Mouse (Mus musculus) heart, embryonic 12.5 days (tissue): ENCODE data around the gene Dusp10. TPM values are rescaled to one million over a fixed set of nuclear protein-coding genes. Genes with fewer than 3 reads are reported as not detected.

Source experiments
- ATAC-seq: fragments of 200-750 bp; cut with Nextera tagmentation; 2 replicates; pipeline ENCODE4 v1.8.0; 2017; ENCODE audit warnings: moderate TSS enrichment, moderate library complexity; ENCODE audit not compliant: insufficient number of reproducible peaks, low FRiP score
- H3K27ac ChIP-seq: fragments of 300-500 bp; sonication (generic); 2 replicates; pipeline ENCODE4 v1.5.1; 2016; ENCODE audit warnings: mild to moderate bottlenecking, moderate library complexity; ENCODE audit not compliant: poor library complexity, severe bottlenecking
- H3K27me3 ChIP-seq: fragments of 300-500 bp; sonication (generic); replicated peaks from 2 replicates; pipeline ENCODE4 v1.6.1; 2016; ENCODE audit warnings: mild to moderate bottlenecking, moderate library complexity
- H3K36me3 ChIP-seq: fragments of 300-500 bp; sonication (generic); 2 replicates; pipeline ENCODE4 v1.6.1; 2016; ENCODE audit warnings: mild to moderate bottlenecking, moderate library complexity
- H3K4me1 ChIP-seq: fragments of 300-500 bp; sonication (generic); replicated peaks from 2 replicates; pipeline ENCODE4 v1.6.1; 2016; ENCODE audit warnings: mild to moderate bottlenecking
- H3K4me2 ChIP-seq: fragments of 300-500 bp; sonication (generic); 2 replicates; pipeline ENCODE4 v1.6.1; 2016; ENCODE audit warnings: mild to moderate bottlenecking, moderate library complexity
- H3K4me3 ChIP-seq: fragments of 300-500 bp; sonication (generic); 2 replicates; pipeline ENCODE4 v1.5.1; 2016; ENCODE audit warnings: mild to moderate bottlenecking
- H3K9ac ChIP-seq: fragments of 300-500 bp; sonication (generic); 2 replicates; pipeline ENCODE4 v1.6.1; 2016; ENCODE audit warnings: mild to moderate bottlenecking, moderate library complexity
- H3K9me3 ChIP-seq: fragments of 300-500 bp; sonication (generic); replicated peaks from 2 replicates; pipeline ENCODE4 v1.6.1; 2016; ENCODE audit warnings: mild to moderate bottlenecking, moderate library complexity
- WGBS: fragments of 180-500 bp; shearing (Covaris S2); methylation state at CpG from one replicate; pipeline ENCODE4 v1.1.7; 2016; 5-methylcytosine and 5-hydroxymethylcytosine counted together
- polyA plus RNA-seq: library from polyadenylated mRNA; unstranded; fragments of >200 nt; fragmentation: Nextera tagmentation; extraction: Ambion mirVana; gene quantifications from 2 replicates; pipeline ENCODE4 v1.2.1, GENCODE M21; 2016

Dusp10 gene
- polyA plus RNA-seq, 1 experiment from 2014 or later, result 13.0 TPM

DNA sequence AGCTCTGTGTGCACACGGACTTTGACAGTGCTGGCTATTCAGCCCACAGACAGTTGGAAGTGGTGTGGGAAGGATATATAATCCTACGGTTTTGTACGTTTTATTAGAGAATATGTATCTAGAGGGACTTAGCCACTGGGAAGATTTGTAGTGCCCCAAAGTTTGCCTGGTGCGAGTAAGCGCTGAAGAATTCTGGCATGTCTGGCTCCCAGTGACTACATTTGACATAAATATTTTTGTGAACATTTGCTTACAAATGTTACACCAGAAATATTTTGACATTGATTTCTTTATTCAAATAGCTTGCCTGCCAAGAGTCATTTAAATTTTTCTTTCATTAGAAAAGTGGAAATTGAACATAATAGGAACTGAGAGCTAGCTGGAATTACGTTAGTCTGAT lies 63.0 kb downstream of the Dusp10 start:
- H3K9me3 ChIP-seq, result no peaks in the 10 kb centered on the region
- H3K4me1 ChIP-seq, result peaks cover 9% of the 10 kb centered on the region
- H3K27me3 ChIP-seq, result no peaks in the 10 kb centered on the region
- ATAC-seq, result no peak
- H3K4me2 ChIP-seq, result no peak overlapping the region
- H3K27ac ChIP-seq, result no peak overlapping the region
- peaks cover 32% of the 10 kb centered on the region for H3K36me3 ChIP-seq
- 80% methylated on average over 6 of the region's 6 CpGs for WGBS
- H3K9ac ChIP-seq, result no peak overlapping the region
- no peak overlapping the region for H3K4me3 ChIP-seq

GRCm38 (mm10) chr1:184076756-184077155 lies 63.7 kb downstream of the Dusp10 start:
- H3K27me3 ChIP-seq, result no peaks in the 10 kb centered on the region
- H3K4me3 ChIP-seq, result no peak overlapping the region
- 28% methylated on average over 2 of the region's 2 CpGs for WGBS
- H3K4me1 ChIP-seq, result peaks cover 6% of the 10 kb centered on the region
- no peak overlapping the region for H3K27ac ChIP-seq
- no peak overlapping the region for H3K9ac ChIP-seq
- H3K9me3 ChIP-seq, result no peaks in the 10 kb centered on the region
- no peak for ATAC-seq
- no peak overlapping the region for H3K4me2 ChIP-seq
- peaks cover 25% of the 10 kb centered on the region for H3K36me3 ChIP-seq

DNA sequence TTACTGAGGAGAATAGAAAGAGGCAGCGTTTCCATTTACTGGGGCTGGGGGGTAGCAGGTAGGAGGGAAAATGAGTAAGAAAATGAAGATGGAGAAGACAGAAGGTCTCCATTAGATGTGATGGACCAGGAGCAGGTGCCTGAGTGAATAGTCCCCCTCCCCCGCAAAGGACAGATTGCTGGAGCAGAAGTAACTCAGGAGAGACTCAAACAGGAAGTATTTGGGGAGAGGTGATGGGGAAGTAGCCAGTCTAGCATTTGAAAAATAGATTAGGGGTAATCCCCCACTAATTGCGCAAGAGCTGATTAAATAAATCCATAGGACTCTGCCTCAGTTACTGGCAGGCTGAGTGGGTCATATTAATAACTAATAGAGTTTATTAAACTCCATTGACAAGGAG lies 66.2 kb downstream of the Dusp10 start:
- Histone ChIP-seq H3K4me1 (peaks cover 6% of the 10 kb centered on the region), H3K36me3 (peaks cover 10% of the 10 kb centered on the region), H3K9me3 (no peaks in the 10 kb centered on the region), H3K4me3 (no peak overlapping the region), H3K9ac (no peak overlapping the region), H3K27ac (no peak overlapping the region), H3K27me3 (no peaks in the 10 kb centered on the region), H3K4me2 (no peak overlapping the region)
- 86% methylated on average over 3 of the region's 3 CpGs for WGBS
- no peak for ATAC-seq

DNA sequence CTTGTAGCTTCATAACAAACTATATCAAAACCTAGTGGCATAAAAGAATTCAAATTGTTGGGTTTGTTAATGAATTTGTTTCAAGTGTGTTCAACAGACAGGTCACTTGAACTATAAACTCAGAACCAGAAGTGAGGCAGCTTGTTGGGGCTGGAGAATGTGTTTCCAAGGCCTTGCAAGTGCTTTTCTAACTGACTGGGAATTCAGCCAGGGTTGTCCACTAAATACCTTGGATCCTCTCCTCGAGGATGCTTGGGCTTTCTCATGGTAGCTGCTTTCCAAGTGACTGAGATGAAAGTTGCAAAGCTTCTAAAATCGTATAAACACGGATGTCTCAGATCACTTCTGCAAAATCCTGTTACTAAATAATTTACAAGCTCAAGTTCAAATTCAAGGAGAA lies 69.6 kb downstream of the Dusp10 start:
- 68% methylated on average over 3 of the region's 3 CpGs for WGBS
- H3K9ac ChIP-seq, result no peak overlapping the region
- no peaks in the 10 kb centered on the region for H3K36me3 ChIP-seq
- no peaks in the 10 kb centered on the region for H3K9me3 ChIP-seq
- ATAC-seq, result no peak
- no peak overlapping the region for H3K4me3 ChIP-seq
- no peaks in the 10 kb centered on the region for H3K4me1 ChIP-seq
- H3K27me3 ChIP-seq, result no peaks in the 10 kb centered on the region
- H3K27ac ChIP-seq, result no peak overlapping the region
- H3K4me2 ChIP-seq, result no peak overlapping the region

DNA sequence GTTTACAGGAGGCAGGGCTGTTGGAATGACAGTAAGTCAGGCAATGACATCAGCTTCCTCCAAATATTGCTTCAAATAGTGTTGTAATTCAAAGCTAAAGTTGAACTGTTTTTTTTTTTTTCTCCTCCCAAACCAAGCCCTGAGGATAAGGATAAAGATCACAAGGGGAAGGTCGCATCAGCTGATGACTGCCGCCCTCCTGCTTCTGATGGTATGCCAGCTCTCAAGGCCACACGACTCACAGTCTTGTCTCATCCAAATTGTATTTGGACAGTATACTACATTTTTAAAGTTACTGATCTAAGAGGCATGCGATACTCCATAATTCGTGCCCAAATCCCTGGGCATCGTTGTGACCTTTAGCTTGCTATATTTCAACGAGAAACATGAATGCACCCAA lies 70.1 kb downstream of the Dusp10 start:
- Histone ChIP-seq H3K9ac (no peak overlapping the region), H3K4me1 (no peaks in the 10 kb centered on the region), H3K4me2 (no peak overlapping the region), H3K36me3 (no peaks in the 10 kb centered on the region), H3K9me3 (no peaks in the 10 kb centered on the region), H3K27ac (no peak overlapping the region), H3K27me3 (no peaks in the 10 kb centered on the region), H3K4me3 (no peak overlapping the region)
- 73% methylated on average over 7 of the region's 7 CpGs for WGBS
- ATAC-seq, result no peak

- Histone ChIP-seq H3K4me3 (no peak overlapping the region), H3K36me3 (no peaks in the 10 kb centered on the region), H3K27me3 (no peaks in the 10 kb centered on the region), H3K4me1 (no peaks in the 10 kb centered on the region), H3K27ac (no peak overlapping the region), H3K9ac (no peak overlapping the region), H3K9me3 (no peaks in the 10 kb centered on the region), H3K4me2 (no peak overlapping the region)
- ATAC-seq, result no peak
- 85% methylated on average over 3 of the region's 3 CpGs for WGBS
These were observed 71.9 kb downstream of the Dusp10 start for GRCm38 (mm10) chr1:184084961-184085360.

DNA sequence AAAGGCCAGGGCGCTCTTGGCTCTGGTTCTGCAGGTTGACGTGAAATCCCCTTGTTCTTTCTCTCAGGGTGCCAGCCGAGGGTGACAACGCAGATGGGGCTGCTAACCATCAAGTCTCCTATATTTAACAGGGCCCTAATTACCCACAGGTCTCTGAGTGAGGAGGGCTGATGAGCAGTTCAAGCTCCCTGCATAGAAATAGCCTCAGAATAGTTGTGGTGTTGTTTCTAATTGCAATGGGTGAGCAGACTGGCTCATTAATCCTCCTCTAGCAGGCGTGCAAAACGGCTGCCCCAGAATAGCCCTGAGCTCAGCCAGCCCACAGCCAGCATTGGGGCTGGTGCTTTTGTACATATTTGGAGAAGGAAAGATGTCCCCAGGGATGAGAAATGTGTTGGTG lies 77.4 kb downstream of the Dusp10 start:
- Histone ChIP-seq H3K27ac (no peak overlapping the region), H3K9ac (no peak overlapping the region), H3K4me3 (no peak overlapping the region), H3K9me3 (no peaks in the 10 kb centered on the region), H3K4me1 (peaks cover 8% of the 10 kb centered on the region; the same call in 1 of the 2 replicates), H3K36me3 (no peaks in the 10 kb centered on the region), H3K27me3 (0 out of 2 replicates have a peak, but pooled peaks cover 3% of the 10 kb centered on the region), H3K4me2 (no peak overlapping the region)
- no peak for ATAC-seq
- WGBS, result 56% methylated on average over 6 of the region's 6 CpGs

DNA sequence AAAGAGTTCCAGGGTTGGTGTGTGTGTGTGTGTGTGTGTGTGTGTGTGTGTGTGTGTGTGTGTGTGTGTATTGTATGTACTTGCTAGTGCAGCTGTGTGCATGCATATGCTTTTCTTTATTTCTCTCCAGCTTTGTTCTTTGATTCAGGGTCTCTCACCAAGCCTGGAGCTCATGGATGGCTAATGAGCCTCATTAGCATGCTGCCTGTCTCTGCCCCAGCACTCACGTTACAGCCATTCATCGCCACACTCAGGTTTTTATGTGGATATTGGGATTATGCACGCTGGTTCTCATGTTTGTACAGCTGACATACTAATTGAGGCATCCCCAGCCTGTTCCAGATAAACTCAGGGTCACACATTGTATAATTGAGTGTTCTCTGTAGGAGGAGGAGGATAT lies 81.8 kb downstream of the Dusp10 start:
- Histone ChIP-seq H3K9ac (no peak overlapping the region), H3K36me3 (no peaks in the 10 kb centered on the region), H3K4me3 (no peak overlapping the region), H3K4me1 (peaks cover 14% of the 10 kb centered on the region), H3K4me2 (no peak overlapping the region), H3K27ac (no peak overlapping the region), H3K9me3 (no peaks in the 10 kb centered on the region), H3K27me3 (0 out of 2 replicates have a peak, but pooled peaks cover 3% of the 10 kb centered on the region)
- ATAC-seq, result no peak
- whole genome bisulfite sequencing, result 65% methylated on average over 3 of the region's 3 CpGs

DNA sequence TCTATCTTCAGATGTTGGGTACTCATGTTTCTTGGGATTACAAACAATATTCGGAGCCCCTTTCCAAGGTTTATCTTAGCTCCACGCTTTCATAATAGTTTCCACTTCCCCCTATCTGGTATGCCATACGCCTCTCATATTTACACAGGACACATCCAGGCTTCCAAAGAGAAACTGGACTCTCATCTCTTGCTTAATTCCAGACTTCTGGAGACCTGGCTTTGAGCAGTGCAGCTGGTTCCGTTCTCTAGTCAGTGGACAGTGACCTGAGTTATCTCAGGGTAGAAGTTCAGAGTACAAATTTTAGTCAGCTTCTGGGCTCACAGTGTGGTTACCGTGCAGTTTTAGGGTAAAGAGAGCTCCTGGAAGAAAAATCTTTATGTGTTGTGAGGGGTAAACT lies 87.3 kb downstream of the Dusp10 start:
- no peak overlapping the region for H3K4me2 ChIP-seq
- H3K27ac ChIP-seq, result no peak overlapping the region
- no peak overlapping the region for H3K4me3 ChIP-seq
- WGBS, result 59% methylated on average over 5 of the region's 5 CpGs
- ATAC-seq, result no peak
- H3K9ac ChIP-seq, result no peak overlapping the region
- peaks cover 11% of the 10 kb centered on the region for H3K4me1 ChIP-seq
- no peaks in the 10 kb centered on the region for H3K27me3 ChIP-seq
- no peaks in the 10 kb centered on the region for H3K9me3 ChIP-seq
- H3K36me3 ChIP-seq, result no peaks in the 10 kb centered on the region

DNA sequence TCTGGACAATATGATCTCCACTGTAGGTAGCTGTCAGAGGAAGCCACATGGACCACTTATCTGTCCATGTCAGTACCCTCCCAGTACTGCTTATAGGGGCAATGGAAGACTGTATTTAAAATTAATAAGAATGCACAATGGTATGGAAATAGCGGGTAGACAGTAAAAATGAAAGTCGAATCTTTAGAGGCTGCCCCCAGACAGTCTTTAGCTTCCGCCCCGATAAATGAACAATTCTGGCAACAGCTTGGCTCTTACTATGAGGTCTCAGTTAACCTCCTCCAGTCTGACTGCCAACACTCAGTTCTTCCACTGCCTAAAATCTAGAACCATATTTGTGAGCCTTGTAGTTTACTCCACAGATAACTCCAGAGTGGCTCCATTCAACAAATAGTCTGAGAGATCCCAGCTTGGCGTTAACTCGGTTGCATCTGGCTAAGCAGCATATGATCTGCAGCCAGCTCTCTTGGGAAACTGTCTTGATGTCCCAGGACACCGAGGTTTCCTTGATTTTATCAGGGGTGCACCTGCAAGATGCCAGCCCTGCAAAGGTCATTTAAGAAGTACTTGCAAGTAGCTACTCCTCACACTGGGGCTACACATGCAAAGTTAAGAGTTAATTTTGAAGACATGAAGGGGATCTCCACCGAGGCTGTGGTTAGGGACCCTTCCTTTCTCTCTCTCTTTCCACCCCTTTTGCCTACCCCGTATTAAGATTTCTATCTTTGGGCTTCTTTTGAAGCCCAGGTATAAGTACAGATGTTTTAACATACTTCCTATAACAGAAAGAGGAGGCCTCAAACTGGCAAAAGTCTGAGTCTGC lies 88.0 kb downstream of the Dusp10 start:
- Histone ChIP-seq H3K4me1 (peaks cover 11% of the 10 kb centered on the region), H3K4me2 (no peak overlapping the region), H3K27ac (no peak overlapping the region), H3K9ac (no peak overlapping the region), H3K36me3 (no peaks in the 10 kb centered on the region), H3K27me3 (no peaks in the 10 kb centered on the region), H3K9me3 (no peaks in the 10 kb centered on the region), H3K4me3 (no peak overlapping the region)
- ATAC-seq, result no peak
- 78% methylated on average over 9 of the region's 9 CpGs for WGBS

DNA sequence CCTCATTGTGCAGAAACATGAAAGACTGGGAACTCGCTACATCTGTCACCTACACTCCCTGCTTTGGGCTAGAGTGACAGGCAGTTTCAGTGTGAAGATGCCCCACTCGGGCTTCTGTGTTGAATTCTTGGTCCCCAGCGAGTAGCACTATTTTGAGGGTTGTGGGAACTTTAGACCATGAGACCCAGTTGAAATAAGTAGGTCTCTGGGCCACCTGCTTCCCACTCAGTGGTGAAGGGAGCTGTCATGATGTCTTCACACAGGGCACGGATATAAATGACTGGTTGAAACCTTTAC lies 88.6 kb downstream of the Dusp10 start:
- Histone ChIP-seq H3K4me3 (no peak overlapping the region), H3K9ac (no peak overlapping the region), H3K4me1 (peaks cover 10% of the 10 kb centered on the region), H3K36me3 (no peaks in the 10 kb centered on the region), H3K4me2 (no peak overlapping the region), H3K9me3 (no peaks in the 10 kb centered on the region), H3K27ac (no peak overlapping the region), H3K27me3 (no peaks in the 10 kb centered on the region)
- ATAC-seq, result no peak
- WGBS, result 71% methylated on average over 4 of the region's 4 CpGs

- Histone ChIP-seq H3K4me2 (no peak overlapping the region), H3K27me3 (no peaks in the 10 kb centered on the region), H3K4me1 (no peaks in the 10 kb centered on the region), H3K9me3 (no peaks in the 10 kb centered on the region), H3K9ac (no peak overlapping the region), H3K36me3 (no peaks in the 10 kb centered on the region), H3K27ac (no peak overlapping the region), H3K4me3 (no peak overlapping the region)
- ATAC-seq, result no peak
- WGBS, result 58% methylated on average over 2 of the region's 2 CpGs
These were observed 93.7 kb downstream of the Dusp10 start for GRCm38 (mm10) chr1:184106832-184107231.
